Mouse (Mus musculus) limb, embryonic 15.5 days (tissue): ENCODE measurements around the gene Mras. TPM values are rescaled to one million over a fixed set of nuclear protein-coding genes. Genes with fewer than 3 reads are reported as not detected.

Experiments
- ATAC-seq: fragments of 200-750 bp; cut with Nextera tagmentation; 2 replicates; pipeline ENCODE4 v1.8.0; 2017; ENCODE audit warnings: low read depth, moderate TSS enrichment; ENCODE audit not compliant: insufficient number of reproducible peaks, low FRiP score, low TSS enrichment
- H3K27ac ChIP-seq: fragments of 300-500 bp; sonication (generic); 2 replicates; pipeline ENCODE4 v1.5.1; 2015; ENCODE audit warnings: moderate library complexity, mild to moderate bottlenecking, inconsistent platforms
- H3K27me3 ChIP-seq: fragments of 300-500 bp; sonication (generic); 2 replicates; pipeline ENCODE4 v1.6.1; 2015; ENCODE audit warnings: inconsistent platforms
- H3K36me3 ChIP-seq: fragments of 300-500 bp; sonication (generic); 2 replicates; pipeline ENCODE4 v1.6.1; 2015; ENCODE audit warnings: inconsistent platforms
- H3K4me1 ChIP-seq: fragments of 300-500 bp; sonication (generic); 2 replicates; pipeline ENCODE4 v1.6.1; 2015; ENCODE audit warnings: inconsistent platforms
- H3K4me2 ChIP-seq: fragments of 300-500 bp; sonication (generic); 2 replicates; pipeline ENCODE4 v1.6.1; 2015; ENCODE audit warnings: mild to moderate bottlenecking, inconsistent platforms
- H3K4me3 ChIP-seq: fragments of 300-500 bp; sonication (generic); 2 replicates; pipeline ENCODE4 v1.5.1; 2015; ENCODE audit warnings: mild to moderate bottlenecking, inconsistent platforms
- H3K9ac ChIP-seq: fragments of 300-500 bp; sonication (generic); 2 replicates; pipeline ENCODE4 v1.6.1; 2015; ENCODE audit warnings: inconsistent platforms
- H3K9me3 ChIP-seq: fragments of 300-500 bp; sonication (generic); 2 replicates; pipeline ENCODE4 v1.6.1; 2016; ENCODE audit warnings: inconsistent platforms
- WGBS: fragments of 180-500 bp; shearing (Covaris S2); methylation state at CpG from one replicate; pipeline ENCODE4 v1.1.7; 2015; 5-methylcytosine and 5-hydroxymethylcytosine counted together
- polyA plus RNA-seq: library from polyadenylated mRNA; unstranded; fragments of >200 nt; fragmentation: Nextera tagmentation; extraction: Ambion mirVana; gene quantifications from 2 replicates; pipeline ENCODE4 v1.2.1, GENCODE M21; 2015

Mras gene
- polyA plus RNA-seq, 1 experiment from 2014 or later = 27.7 TPM

DNA sequence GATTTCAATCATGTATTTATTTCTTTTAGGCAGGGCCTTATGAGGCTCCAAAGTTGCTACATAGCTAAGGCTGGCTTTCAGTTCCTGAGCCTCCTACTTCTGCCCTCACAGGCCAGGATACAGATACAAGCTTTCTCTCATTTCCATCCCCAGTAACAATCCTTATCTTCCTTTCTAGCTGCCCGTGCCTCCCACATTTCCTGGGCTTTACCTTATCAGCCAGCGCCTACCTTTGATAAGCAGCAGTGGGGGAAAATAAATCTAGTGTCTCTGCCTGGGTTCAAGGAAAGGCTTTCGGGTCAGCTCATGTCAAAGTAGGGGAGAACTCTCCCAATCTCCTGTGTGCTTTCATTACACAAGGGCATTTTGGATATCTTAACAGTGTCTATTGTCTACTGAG, 95.6 kb downstream of the Mras start:
- no peak overlapping the region for H3K9ac ChIP-seq
- peaks cover 2% of the 10 kb centered on the region; the same call in 1 of the 2 replicates for H3K4me1 ChIP-seq
- H3K27me3 ChIP-seq = no peaks in the 10 kb centered on the region
- H3K36me3 ChIP-seq = no peaks in the 10 kb centered on the region
- H3K9me3 ChIP-seq = no peaks in the 10 kb centered on the region
- WGBS = 77% methylated on average over 3 of the region's 3 CpGs
- no peak overlapping the region for H3K27ac ChIP-seq
- H3K4me2 ChIP-seq = no peak overlapping the region
- H3K4me3 ChIP-seq = no peak overlapping the region
- ATAC-seq = no peak

DNA sequence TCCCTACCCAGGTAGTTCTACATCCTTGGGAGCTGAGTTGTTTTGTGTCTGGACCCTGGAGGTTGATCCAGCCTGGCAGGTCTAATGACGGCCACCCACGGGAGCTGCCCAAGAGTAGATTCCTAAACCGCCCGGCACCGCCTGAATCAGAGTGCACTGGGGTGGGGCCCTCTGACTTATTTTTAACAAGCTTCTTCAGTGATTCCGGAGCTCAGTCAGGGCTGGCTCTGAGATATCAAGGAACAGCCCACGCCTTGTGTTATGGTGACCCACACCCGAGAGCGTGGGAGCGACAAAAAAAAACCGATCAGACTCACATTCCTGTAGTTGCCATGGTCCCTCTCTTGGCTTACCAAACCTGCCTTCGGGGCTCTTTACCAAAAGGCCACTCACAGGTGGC, 97.1 kb downstream of the Mras start:
- H3K4me2 ChIP-seq = no peak overlapping the region
- H3K4me3 ChIP-seq = no peak overlapping the region
- ATAC-seq = no peak
- no peak overlapping the region for H3K9ac ChIP-seq
- peaks cover 2% of the 10 kb centered on the region; the same call in 1 of the 2 replicates for H3K4me1 ChIP-seq
- no peaks in the 10 kb centered on the region for H3K9me3 ChIP-seq
- H3K27me3 ChIP-seq = no peaks in the 10 kb centered on the region
- WGBS = 75% methylated on average over 12 of the region's 12 CpGs
- H3K36me3 ChIP-seq = no peaks in the 10 kb centered on the region
- H3K27ac ChIP-seq = no peak overlapping the region

DNA sequence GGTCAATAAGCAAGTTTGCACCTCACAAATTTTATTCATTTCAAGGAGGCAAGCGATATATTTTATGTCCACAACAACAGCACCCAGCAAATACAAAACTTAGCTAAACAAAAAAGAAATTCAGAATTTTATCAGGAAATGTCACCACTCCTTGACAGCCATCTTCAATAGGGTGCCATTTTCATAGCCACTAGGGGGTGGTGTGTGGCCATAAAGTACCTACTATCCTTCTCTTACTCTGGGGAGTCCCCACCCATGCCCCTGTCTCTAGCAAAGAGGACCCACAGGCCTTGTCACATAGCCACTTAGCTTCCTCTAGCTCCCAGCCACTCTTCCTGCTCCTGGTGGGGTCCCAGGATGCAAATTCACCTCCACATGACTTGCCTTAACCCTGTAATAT, 98.0 kb downstream of the Mras start:
- Histone ChIP-seq H3K4me1 (peaks cover 2% of the 10 kb centered on the region; the same call in 1 of the 2 replicates), H3K27ac (no peak overlapping the region), H3K4me3 (no peak overlapping the region), H3K4me2 (no peak overlapping the region), H3K27me3 (no peaks in the 10 kb centered on the region), H3K36me3 (no peaks in the 10 kb centered on the region), H3K9ac (no peak overlapping the region), H3K9me3 (no peaks in the 10 kb centered on the region)
- no peak for ATAC-seq
- 84% methylated on average over 1 of the region's 1 CpGs for WGBS

DNA sequence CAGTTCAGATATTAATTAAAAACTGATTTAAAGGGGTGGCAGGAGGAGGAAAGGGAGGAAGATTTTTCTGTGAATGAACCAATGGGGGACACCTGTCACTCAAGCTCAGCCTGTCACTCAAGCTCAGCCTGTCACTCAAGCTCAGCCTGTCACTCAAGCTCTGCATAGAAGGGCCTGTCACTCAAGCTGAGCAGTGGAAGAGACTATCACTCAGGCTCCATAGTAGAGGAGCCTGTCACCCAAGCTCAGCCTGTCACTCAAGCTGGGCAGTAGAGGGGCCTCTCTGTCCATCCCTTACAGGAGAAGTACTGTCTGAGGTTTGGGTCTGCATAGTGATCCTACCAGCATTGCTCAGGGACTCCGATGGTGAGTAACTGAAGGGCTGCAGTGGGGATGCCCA, 98.9 kb downstream of the Mras start:
- 67% methylated on average over 1 of the region's 1 CpGs for WGBS
- Histone ChIP-seq H3K27me3 (no peaks in the 10 kb centered on the region), H3K9me3 (no peaks in the 10 kb centered on the region), H3K4me2 (no peak overlapping the region), H3K4me3 (no peak overlapping the region), H3K36me3 (no peaks in the 10 kb centered on the region), H3K27ac (no peak overlapping the region), H3K9ac (no peak overlapping the region), H3K4me1 (peaks cover 2% of the 10 kb centered on the region; the same call in 1 of the 2 replicates)
- no peak for ATAC-seq

DNA sequence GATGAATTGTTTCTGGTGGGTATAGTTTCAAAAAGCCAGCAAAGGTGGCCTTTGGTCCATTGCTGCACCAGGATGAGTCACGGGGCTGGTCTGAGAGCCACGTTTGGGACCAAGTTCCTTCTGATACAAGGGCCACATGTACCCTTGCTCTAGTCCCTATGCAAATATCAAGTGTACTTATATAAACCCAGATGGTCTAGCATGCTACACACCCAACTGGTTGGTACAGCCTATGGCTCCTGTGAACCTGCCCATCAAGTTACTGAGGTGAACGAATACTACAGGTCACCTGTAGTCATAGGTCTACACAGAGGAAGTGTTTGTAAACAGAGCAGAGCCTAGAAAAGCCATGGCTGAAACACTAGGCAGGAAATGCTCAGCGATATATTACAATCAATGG, 100.6 kb downstream of the Mras start:
- Histone ChIP-seq H3K27ac (no peak overlapping the region), H3K4me2 (no peak overlapping the region), H3K4me3 (no peak overlapping the region), H3K9me3 (no peaks in the 10 kb centered on the region), H3K27me3 (no peaks in the 10 kb centered on the region), H3K4me1 (peaks cover 2% of the 10 kb centered on the region; the same call in 1 of the 2 replicates), H3K9ac (no peak overlapping the region), H3K36me3 (no peaks in the 10 kb centered on the region)
- 85% methylated on average over 4 of the region's 4 CpGs for WGBS
- no peak for ATAC-seq

Other genes with a start within 250 kb of the Mras start
- gene Faiml, start 200.1 kb downstream of the Mras start, polyA plus RNA-seq = not detected in 2 replicates
- gene Cep70, start 194.0 kb downstream of the Mras start, polyA plus RNA-seq = 22.8 and 22.9 TPM in 2 replicates
- 1.6 and 2.3 TPM in 2 replicates for gene Esyt3, start 78.8 kb downstream of the Mras start, polyA plus RNA-seq
- gene Nme9, start 14.1 kb upstream of the Mras start, polyA plus RNA-seq = not detected in 2 replicates
- 19.5 and 20.2 TPM in 2 replicates for gene Armc8, start 131.5 kb upstream of the Mras start, polyA plus RNA-seq
- gene Dbr1, start 138.4 kb upstream of the Mras start, polyA plus RNA-seq = 26.1 and 29.0 TPM in 2 replicates
- 0.06 and 0.16 TPM in 2 replicates for gene A4gnt, start 175.1 kb upstream of the Mras start, polyA plus RNA-seq
- 20.8 and 21.8 TPM in 2 replicates for gene Dzip1l, start 192.1 kb upstream of the Mras start, polyA plus RNA-seq